In genomic region chr10:59864884-59865726, GRCm38 (mm10) we compare ENCODE assay signal across 7 mouse cellular contexts. TPM values are rescaled to one million over a fixed set of nuclear protein-coding genes. Genes with fewer than 3 reads are reported as not detected.
DNase-seq lines count a peak whose midpoint lies in the region; ATAC-seq and TF ChIP-seq lines count a peak whose summit lies in the region.

No protein-coding gene starts in this region.

- peak; percentile 95 for TF ChIP-seq EP300 in heart, adult 2 months (IDR thresholded peaks at IDR 0.05; ENCODE audit: insufficient read depth, low read depth, low read length)

- H3K9me3 ChIP-seq in limb, embryonic 12.5 days, result no peaks in the 10 kb centered on the region
- H3K9me3 ChIP-seq in midbrain, postnatal 0 days (ENCODE audit: low read length), result no peaks in the 10 kb centered on the region

- ATAC-seq in limb, embryonic 12.5 days (ENCODE audit: insufficient number of reproducible peaks, insufficient read depth, low FRiP score, low TSS enrichment, low read depth), result peak; percentile 81
- ATAC-seq in midbrain, postnatal 0 days (ENCODE audit: low FRiP score), result peak; percentile 70

- 36% methylated on average over 13 of the region's 13 CpGs for WGBS in heart, adult 2 months
- 32% methylated on average over 13 of the region's 13 CpGs for WGBS in limb, embryonic 12.5 days
- 37% methylated on average over 13 of the region's 13 CpGs for WGBS in midbrain, postnatal 0 days
- WGBS in spleen, adult 2 months, result 10% methylated on average over 13 of the region's 13 CpGs

- DNase-seq in adrenal gland, postnatal 10 days, result peak; percentile 94
- DNase-seq in embryo, embryonic 11.5 days (ENCODE audit: low read depth, low spot score), result peak; percentile 77
- peak; percentile 82 to 93 for DNase-seq in heart, adult 2 months
- DNase-seq in kidney, adult 8-10 months, result peak; percentile 68 to 88
- peak; percentile 86 for DNase-seq in midbrain, postnatal 0 days (ENCODE audit: low spot score)
- DNase-seq in spleen, adult 2 months (ENCODE audit: low read depth in 1 of 2, low spot score in 2 of 2), result peak; percentile 72 to 85

- H3K4me1 ChIP-seq in heart, adult 2 months (ENCODE audit: control insufficient read depth, insufficient read depth, low read length), result no peaks in the 10 kb centered on the region; the same call in 1 of the 2 replicates
- H3K4me1 ChIP-seq in limb, embryonic 12.5 days (replicated peaks), result peaks cover 10% of the 10 kb centered on the region; the same call in 1 of the 2 replicates
- H3K4me1 ChIP-seq in midbrain, postnatal 0 days (ENCODE audit: insufficient read depth, low read length), result no peaks in the 10 kb centered on the region
- H3K4me1 ChIP-seq in spleen, adult 2 months (ENCODE audit: control insufficient read depth, insufficient read depth, insufficient read length), result peaks cover 7% of the 10 kb centered on the region; the same call in 1 of the 2 replicates

- TF ChIP-seq POLR2A in heart, adult 2 months (IDR thresholded peaks at IDR 0.05; ENCODE audit: insufficient read depth, low read depth, low read length), result no peak
- TF ChIP-seq POLR2A in spleen, adult 2 months (IDR thresholded peaks at IDR 0.05; ENCODE audit: low read depth, low read length), result no peak

- no peaks in the 10 kb centered on the region for H3K27me3 ChIP-seq in heart, adult 2 months (ENCODE audit: control insufficient read depth, insufficient read depth, low read length)
- H3K27me3 ChIP-seq in limb, embryonic 12.5 days, result no peaks in the 10 kb centered on the region
- H3K27me3 ChIP-seq in midbrain, postnatal 0 days (ENCODE audit: insufficient read depth, low read length), result no peaks in the 10 kb centered on the region
- no peaks in the 10 kb centered on the region for H3K27me3 ChIP-seq in spleen, adult 2 months (ENCODE audit: control insufficient read depth, insufficient read depth, low read length)

- H3K79me2 ChIP-seq in heart, adult 2 months (replicated peaks; ENCODE audit: control insufficient read depth, insufficient read depth, low read length), result no peaks in the 10 kb centered on the region

- H3K27ac ChIP-seq in heart, adult 2 months, result no peak overlapping the region
- no peak overlapping the region for H3K27ac ChIP-seq in limb, embryonic 12.5 days
- H3K27ac ChIP-seq in midbrain, postnatal 0 days (ENCODE audit: low read depth, low read length), result no peak overlapping the region
- peak overlapping the region; percentile 30; the same call in 1 of the 2 replicates for H3K27ac ChIP-seq in spleen, adult 2 months (ENCODE audit: insufficient read depth, low read length)

- H3K4me2 ChIP-seq in limb, embryonic 12.5 days, result no peak overlapping the region
- H3K4me2 ChIP-seq in midbrain, postnatal 0 days (ENCODE audit: low read depth, low read length, poor library complexity, severe bottlenecking), result no peak overlapping the region

- intact Hi-C loops in heart, adult 2 months (cut with DNase I), result loop anchor here (1.0 to 10.0 kb wide), 6 partner anchors 48 to 700 kb away; no protein-coding TSS in a partner anchor

- no peak overlapping the region for H3K9ac ChIP-seq in heart, adult 2 months (ENCODE audit: low read depth, low read length)
- H3K9ac ChIP-seq in limb, embryonic 12.5 days (replicated peaks), result no peak overlapping the region
- no peak overlapping the region for H3K9ac ChIP-seq in midbrain, postnatal 0 days (replicated peaks; ENCODE audit: low read length, poor library complexity, severe bottlenecking)

- no peaks in the 10 kb centered on the region for H3K36me3 ChIP-seq in heart, adult 2 months (ENCODE audit: control insufficient read depth, insufficient read depth, low read length)
- H3K36me3 ChIP-seq in limb, embryonic 12.5 days, result peaks cover 19% of the 10 kb centered on the region
- H3K36me3 ChIP-seq in midbrain, postnatal 0 days (ENCODE audit: insufficient read depth, low read length), result no peaks in the 10 kb centered on the region
- H3K36me3 ChIP-seq in spleen, adult 2 months (ENCODE audit: control insufficient read depth, insufficient read depth, low read length), result peaks cover 2% of the 10 kb centered on the region; the same call in 1 of the 2 replicates

- H3K4me3 ChIP-seq in heart, adult 2 months, result no peak overlapping the region
- no peak overlapping the region for H3K4me3 ChIP-seq in limb, embryonic 12.5 days (replicated peaks)
- H3K4me3 ChIP-seq in midbrain, postnatal 0 days (ENCODE audit: low read depth, low read length), result no peak overlapping the region
- no peak overlapping the region for H3K4me3 ChIP-seq in spleen, adult 2 months (ENCODE audit: extremely low read depth, insufficient read depth, insufficient read length)

- TF ChIP-seq CTCF in heart, adult 2 months (IDR thresholded peaks at IDR 0.05), result peak; percentile 100; the same call in 1 of the 2 replicates
- TF ChIP-seq CTCF in midbrain, postnatal 0 days (IDR thresholded peaks at IDR 0.05), result peak; percentile 100
- TF ChIP-seq CTCF in spleen, adult 2 months (IDR thresholded peaks at IDR 0.05; ENCODE audit: extremely low read depth, insufficient read depth, insufficient read length, insufficient replicate concordance), result peak; percentile 100

RNA-seq across cellular contexts. Expression of gene Dnajb12, which starts 14.3 kb away (rescaled TPM):
- 10 to 100 TPM; 45.4 to 52.7 TPM for total RNA-seq in adrenal gland, postnatal 10 days (2021)
- total RNA-seq in heart, adult 2 months (2021), result 10 to 100 TPM; 36.8 to 45.4 TPM
- 32.9 and 39.2 TPM in 2 replicates for polyA plus RNA-seq in heart, adult 2 months (2012; rRNA removed)
- 17.6 and 20.7 TPM in 2 replicates for polyA plus RNA-seq in limb, embryonic 12.5 days (2016; fragmentation: Nextera tagmentation; extraction: Ambion mirVana)
- total RNA-seq in midbrain, postnatal 0 days (2014; rRNA removed), result 47.9 and 51.6 TPM in 2 replicates
- 25.7 and 26.3 TPM in 2 replicates for polyA plus RNA-seq in midbrain, postnatal 0 days (2015; fragmentation: Nextera tagmentation; extraction: Ambion mirVana)
- polyA plus RNA-seq in spleen, adult 2 months (2012; rRNA removed), result 29.9 and 32.4 TPM in 2 replicates
